In the genomic region with DNA sequence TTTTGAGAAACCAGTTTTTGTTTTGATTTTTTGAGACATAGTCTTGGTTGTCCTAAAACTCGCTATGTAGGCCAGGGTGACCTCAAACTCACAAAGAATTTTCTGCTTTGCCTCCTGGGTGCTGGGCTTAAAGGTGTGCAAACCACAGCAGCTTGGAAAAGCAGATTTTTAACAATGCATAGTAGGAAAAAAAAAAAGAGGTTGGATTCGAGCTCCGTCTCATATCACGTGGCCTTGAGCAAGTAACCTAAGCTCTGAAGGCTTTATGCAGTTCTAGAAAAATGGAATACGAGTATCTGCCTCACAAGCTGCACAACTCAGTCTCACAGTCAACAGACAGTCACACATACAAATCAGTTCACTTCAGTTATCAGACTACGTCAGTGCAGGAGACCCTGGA, we compare ENCODE assay signal across 26 mouse cellular contexts.
"Had no signal": no experiment of that assay in that cellular context is flagged by ENCODE, and none has a peak within 500 bp of the region (broad histone marks: within the 10 kb centered on the region; RNA-seq: fewer than 3 reads in every experiment).

No protein-coding gene starts in this region.

- H3K9ac ChIP-seq: heart, embryonic 12.5 days; hindbrain, embryonic 13.5 days; hindbrain, embryonic 15.5 days; kidney, embryonic 15.5 days; limb, embryonic 12.5 days; liver, embryonic 13.5 days; liver, embryonic 15.5 days; liver, postnatal 0 days had no signal

- ATAC-seq: hindbrain, postnatal 0 days; intestine, embryonic 16.5 days; liver, postnatal 0 days had no signal

- H3K27me3 ChIP-seq: heart, embryonic 12.5 days; hindbrain, embryonic 15.5 days; kidney, embryonic 15.5 days; limb, embryonic 12.5 days; liver, embryonic 13.5 days; liver, embryonic 15.5 days had no signal

- DNase-seq: gastrocnemius, postnatal 14 days; gastrocnemius, postnatal 36 days; heart, adult 18-20 months; heart, postnatal 10 days; heart, postnatal 36 days; kidney, adult 11 months; kidney, adult 2 months; kidney, adult 9 months; kidney, postnatal 14 days; kidney, postnatal 36 days; liver; liver, embryonic 13.5 days; liver, postnatal 0 days had no signal

- H3K4me2 ChIP-seq: heart, embryonic 12.5 days; hindbrain, embryonic 13.5 days; hindbrain, embryonic 15.5 days; kidney, embryonic 15.5 days; limb, embryonic 12.5 days; liver, embryonic 11.5 days; liver, embryonic 13.5 days; liver, embryonic 15.5 days had no signal

- H3K36me3 ChIP-seq: heart, embryonic 10.5 days; heart, embryonic 12.5 days; hindbrain, embryonic 13.5 days; hindbrain, embryonic 15.5 days; kidney, embryonic 15.5 days; limb, embryonic 12.5 days; liver, embryonic 13.5 days; liver, embryonic 15.5 days had no signal

- H3K9me3 ChIP-seq: heart, embryonic 10.5 days; heart, embryonic 12.5 days; hindbrain, embryonic 13.5 days; hindbrain, embryonic 15.5 days; kidney, embryonic 15.5 days; limb, embryonic 12.5 days; liver, embryonic 13.5 days; liver, embryonic 15.5 days had no signal

- H3K27ac ChIP-seq: heart, embryonic 10.5 days; hindbrain, embryonic 13.5 days; hindbrain, embryonic 15.5 days; hindbrain, postnatal 0 days; kidney, embryonic 15.5 days; kidney, postnatal 0 days; layer of hippocampus, adult 2 months; left cerebral cortex, adult 2 months; limb, embryonic 12.5 days; liver, embryonic 13.5 days; liver, embryonic 15.5 days had no signal

- H3K4me3 ChIP-seq: heart, embryonic 10.5 days; heart, embryonic 12.5 days; hindbrain, embryonic 13.5 days; hindbrain, embryonic 15.5 days; kidney, embryonic 15.5 days; layer of hippocampus, adult 2 months; left cerebral cortex, adult 2 months; limb, embryonic 12.5 days; liver, embryonic 13.5 days; liver, embryonic 15.5 days had no signal
